Mouse (Mus musculus) adrenal gland, adult 8-10 months (tissue): ENCODE results near the gene Cers5. TPM values are rescaled to one million over a fixed set of nuclear protein-coding genes. Genes with fewer than 3 reads are reported as not detected.
"Not testable (repeated sequence)": the region's sequence is repeated elsewhere in the genome, so short reads cannot be mapped to it uniquely, and the experiment has no call there.

Experiments used
- DNase-seq: peaks from one replicate; pipeline ENCODE4 v3.0.0; 2022
- total RNA-seq, 4 experiments: library from RNA; stranded (reverse); gene quantifications; 2 replicates each; pipeline ENCODE4 v1.2.4; 2022

The Cers5 gene
- total RNA-seq, 4 experiments from 2014 or later, result 58.2 to 67.4 (median 59.8) TPM

DNA sequence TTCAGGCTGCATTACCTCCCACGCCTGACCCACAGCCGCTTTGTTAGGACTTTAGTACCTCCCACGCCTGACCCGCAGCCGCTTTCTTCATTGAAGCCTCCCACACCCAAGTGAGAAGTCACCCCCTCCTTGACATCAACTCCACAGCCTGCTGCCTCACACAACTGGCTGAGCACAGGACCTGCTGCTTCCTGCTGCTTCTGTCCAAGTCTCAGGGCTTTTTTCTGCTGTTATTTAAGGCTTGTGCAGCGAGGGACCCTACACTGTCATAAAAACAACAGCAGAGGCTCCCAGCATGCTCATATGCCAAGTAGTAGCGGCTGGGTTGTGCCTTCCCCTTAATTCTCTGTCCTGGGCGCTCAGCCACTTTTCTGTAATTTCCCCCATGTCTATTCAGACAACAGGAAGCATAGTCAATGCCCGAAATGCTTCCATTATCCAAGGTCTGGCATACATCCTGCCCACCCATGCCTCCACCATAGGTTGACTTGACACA lies 15.0 kb upstream of the Cers5 start:
- DNase-seq, result no peak

DNA sequence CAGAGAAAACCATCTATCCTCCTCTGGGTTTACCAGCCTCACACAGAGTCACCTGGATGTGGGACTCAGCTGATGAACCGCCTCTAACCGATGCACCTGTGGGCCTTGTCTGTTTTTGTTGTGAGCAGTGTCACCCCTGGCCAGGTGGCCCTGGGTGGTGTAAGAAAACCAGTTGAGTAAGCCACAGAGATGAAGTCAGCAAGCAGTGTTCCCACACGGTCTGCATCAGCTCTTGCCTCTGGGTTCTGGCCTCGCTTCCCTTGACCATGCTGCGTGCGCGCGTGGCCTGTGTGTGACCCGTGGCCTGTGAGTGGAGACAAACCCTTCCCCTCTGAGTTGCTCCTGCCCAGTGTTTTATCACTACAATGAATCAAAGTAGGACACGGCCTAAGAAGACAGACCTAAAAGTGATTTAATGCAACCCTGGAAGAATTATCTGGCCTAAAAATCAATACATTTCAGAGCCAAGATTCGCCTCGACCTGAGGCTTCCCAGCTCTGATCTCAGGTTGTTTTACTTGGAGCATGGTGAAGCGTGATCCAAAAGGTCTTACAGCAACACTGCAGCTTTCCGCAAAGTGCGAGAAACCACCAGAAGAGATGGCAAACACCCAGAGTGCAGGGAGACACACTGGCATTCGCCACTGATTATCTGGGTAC lies 6.1 kb upstream of the Cers5 start:
- no peak for DNase-seq

DNA sequence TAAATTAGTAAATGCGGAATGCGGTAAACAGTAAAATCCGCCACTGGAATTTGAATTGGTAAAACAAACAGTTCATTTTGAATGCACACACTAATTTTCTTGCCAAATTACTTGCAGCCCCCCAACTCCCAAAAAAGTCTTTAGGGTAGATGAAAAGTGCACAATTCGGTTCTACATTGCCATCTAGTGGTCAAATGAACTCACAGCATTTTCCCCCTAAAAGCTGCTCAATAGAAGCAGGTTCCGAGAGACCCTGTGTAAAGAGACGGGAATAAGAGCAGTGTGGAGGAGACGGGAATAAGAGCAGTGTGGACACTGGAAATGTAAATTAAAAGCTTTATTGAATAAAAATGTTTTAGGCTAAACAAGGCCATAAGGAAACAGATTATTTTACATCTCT lies 5.5 kb upstream of the Cers5 start:
- no peak for DNase-seq

DNA sequence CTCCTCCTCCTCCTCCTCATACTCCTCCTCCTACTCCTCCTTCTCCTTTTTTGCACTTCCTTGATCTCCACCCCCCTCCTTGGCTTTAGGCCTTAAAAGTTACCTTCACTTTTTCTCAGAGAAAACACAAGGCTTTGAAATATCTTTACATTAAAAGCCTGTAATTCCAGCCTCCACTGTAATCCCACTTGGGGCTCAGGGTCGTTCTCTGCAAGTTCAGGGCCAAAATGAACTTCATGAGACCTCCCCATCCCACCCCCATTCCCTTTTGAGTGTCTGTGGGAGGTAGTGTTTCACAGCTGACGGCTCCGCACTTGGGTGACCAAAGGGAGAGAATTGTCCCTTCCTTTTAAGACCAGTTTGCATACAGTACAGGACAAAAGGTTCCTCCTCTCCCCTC lies 240 bp upstream of the Cers5 start:
- no peak for DNase-seq

DNA sequence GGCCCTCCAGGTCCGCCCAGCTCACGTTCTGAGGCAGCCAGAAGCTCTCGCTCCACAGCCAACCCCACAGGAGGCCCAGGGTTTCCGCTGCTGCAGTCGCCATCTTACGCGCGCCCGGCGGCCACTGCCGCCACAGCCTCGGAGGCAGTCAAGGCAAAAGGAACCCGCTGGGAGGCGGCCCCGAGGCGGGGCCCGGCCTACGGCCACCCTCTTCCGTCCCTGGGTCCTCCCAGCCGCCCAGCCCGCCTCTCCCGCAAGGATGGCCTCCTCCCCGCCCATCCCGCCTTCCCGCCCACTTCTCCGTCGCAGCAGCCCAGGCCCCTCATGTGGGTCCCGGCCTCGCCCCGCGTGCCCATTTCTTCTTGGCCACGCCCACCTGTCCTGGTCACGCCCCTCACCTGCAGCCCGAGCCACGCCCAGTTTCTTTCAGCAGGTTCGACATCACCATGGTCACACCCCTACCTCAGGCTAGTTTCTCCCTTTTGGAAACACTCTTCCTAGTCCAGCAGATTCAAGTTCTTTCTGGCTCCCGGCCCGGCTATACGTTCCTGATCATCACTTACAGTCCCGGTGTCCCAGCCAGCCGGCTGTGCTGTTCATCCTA lies 306 bp downstream of the Cers5 start:
- DNase-seq, result peak; percentile 88

DNA sequence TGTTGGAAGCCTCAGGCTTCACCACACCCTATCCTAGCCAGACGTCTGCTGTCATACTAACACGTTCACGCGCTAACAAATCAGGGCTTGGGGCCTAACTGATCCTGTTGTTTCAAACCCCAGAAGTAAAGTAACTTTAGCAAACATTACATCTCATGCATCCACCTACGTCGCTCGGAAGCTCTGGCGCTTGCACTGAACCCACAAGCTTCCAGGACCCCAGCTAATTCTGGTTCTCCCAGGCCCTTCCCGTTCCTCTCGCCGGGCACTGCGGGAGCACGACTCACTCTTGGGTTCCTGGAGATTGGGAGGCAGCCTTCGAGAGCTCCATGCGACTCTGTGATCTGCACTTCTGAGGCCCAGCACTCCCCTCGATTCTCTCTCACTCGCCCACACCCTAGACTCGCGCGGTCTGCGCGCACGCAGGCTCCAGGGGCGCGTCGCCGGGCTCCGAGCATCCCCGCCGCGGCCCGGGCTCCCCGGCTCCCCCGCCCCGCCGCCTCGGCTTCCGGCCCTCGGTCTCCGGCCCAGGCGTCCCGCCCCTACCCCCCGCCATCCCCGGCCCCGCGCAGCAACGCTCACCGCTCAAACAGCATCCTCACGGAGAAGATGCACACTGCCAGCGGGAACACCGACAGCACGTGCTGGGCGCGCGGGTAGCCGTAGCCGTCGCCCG lies 946 bp downstream of the Cers5 start:
- no peak for DNase-seq

DNA sequence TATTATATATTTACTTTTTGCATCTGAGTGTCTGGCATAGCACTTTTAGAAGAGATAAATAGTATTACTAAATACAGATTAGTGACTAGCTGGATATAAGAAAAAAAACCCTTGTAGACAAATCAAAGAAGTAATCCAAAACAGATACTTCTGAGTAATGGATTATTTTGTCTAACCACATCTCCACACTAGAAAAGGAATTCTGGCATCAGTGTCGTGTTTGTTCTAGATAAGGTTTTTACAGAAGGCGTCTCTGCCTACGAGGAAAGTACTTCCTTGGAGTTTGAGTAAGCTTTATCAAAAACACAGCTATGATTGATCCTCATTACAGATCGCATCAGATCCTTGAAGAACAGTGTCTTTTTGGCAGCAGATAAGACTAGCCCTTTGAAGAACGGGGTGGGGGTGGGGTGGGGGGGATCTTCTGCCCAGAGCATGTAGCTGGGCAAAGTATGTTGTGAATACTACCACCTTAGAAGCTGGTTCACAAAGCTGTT lies 1.6 kb downstream of the Cers5 start:
- DNase-seq, result no peak

DNA sequence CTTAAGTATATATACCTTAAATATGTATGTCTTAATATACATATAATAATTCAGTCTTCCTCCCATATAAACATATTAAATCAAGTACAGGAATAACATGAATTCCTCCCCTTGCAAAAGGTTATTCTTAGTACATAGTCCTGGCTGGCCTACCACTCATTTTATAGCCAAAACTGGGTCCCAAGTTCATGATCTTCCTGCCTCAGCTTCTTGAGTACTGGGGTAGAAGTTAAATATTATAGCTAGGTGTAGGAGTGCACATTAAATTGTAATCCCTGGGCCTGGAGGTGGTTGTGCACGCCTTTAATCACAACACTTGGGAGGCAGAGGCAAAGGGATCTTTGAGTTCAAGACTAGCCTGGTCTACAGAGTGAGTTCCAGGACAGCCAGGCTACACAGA lies 3.9 kb downstream of the Cers5 start:
- DNase-seq, result no peak

DNA sequence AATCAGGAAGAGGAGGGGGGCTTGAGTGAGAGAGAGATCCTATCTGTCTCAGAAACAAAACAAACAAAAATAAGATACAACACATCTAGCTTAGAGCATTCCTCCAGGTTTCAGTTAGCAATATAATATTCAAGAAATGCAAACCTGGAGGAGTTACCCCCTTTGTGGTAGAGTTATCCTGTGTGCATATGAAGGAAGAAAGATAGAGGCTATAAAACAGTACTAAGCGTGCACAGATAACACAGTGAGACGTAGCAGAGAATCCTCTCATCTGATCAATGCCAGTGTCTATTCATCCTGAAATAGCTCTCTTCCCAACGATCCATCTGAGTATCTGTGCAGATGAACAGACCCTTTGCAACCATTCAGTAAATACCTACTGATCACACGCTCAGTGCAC lies 5.2 kb downstream of the Cers5 start:
- no peak for DNase-seq

DNA sequence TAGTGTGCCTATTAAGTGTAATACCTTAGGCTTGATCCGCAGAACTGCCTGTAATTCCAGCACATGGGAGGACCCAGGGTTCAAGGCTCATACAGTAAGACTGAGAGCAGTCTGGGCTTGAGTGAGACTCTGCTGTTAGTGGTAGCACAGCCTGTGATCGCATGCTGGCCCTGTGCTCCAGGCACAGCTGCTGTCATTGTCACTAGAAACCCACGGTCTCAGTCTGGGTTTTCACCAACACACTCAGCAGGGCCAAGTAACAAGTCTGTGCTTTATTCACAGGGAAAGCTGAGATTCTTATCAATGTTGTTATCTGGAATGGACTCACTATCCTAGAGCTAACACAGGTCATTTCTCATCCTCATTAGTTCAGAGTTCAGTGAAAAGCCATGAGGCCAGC lies 18.5 kb downstream of the Cers5 start:
- DNase-seq, result no peak

DNA sequence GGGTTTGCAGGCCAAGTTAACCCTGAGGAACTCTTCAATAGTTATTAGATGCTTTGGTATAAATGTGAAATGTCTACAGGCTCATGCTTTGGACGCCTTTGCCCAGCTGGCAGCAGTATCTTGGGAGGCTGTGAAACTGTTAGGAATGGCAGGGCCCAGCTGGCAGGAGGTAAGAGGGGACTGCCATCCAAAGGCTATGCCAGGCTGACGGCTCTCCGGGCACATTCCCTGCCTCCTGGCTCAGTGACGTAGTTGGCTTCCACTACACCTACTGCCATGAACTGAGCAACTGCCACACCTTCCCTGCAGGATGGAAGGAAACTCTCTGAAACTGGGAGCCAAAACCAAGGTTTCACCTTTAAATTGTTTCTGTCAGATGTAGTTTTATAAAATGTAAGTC lies 32.5 kb downstream of the Cers5 start:
- DNase-seq, result no peak

DNA sequence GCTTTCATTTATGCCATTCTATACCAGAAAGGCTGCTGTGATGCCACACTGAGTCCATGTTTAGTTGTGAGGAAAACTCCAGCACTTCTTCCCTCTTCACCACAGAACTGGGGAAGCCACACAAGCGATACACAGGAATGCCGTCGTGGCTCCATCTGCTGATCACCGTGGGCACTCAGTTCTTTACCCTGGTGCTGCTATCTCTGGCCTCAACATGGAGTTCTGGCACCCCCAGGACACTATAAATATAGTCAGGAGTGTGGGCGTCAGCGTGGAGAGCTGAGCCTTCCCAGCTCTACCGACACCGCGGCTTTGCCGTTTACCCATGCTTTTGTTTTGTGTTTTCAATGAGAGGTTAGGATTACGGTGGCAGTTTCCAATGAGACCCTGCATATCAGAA lies 36.0 kb downstream of the Cers5 start:
- DNase-seq, result no peak

DNA sequence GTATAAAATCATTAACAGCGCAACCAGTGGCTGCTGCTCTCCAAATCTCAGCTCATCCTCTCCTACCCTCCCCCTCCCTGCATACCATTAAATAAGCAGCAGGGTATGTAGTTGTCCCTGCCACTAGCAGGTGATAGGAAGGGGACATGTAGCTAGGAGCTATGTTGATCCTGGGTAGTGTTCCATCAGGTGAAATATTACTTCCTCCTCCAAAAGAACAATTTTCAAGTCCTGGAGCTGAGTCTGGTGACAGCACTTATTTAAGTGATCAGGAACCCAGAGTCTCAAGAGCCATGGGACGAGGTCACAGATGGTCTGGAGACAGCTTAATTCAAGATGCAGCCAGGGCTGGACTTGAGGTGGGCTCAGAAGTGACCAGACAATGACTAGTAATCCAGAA lies 37.1 kb downstream of the Cers5 start:
- DNase-seq, result peak; percentile 100

DNA sequence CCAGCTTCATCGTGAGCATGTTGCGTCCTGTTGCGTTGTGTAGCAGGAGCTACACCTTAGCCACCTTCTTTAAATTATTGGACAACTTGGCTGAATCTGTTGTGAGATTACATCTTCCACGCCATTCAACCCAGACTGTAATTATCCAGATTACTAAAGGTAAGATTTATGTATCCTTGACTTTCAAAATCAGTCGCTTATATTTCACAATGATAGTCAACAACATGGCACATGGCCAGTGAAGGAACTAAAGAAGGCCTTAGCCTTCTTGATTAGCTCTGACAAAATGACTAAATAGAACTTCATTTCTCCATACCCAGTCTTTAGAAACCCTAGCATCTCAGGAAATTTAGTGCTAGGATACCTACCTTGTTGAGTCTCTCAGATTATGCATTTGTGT lies 39.5 kb downstream of the Cers5 start:
- no peak for DNase-seq

DNA sequence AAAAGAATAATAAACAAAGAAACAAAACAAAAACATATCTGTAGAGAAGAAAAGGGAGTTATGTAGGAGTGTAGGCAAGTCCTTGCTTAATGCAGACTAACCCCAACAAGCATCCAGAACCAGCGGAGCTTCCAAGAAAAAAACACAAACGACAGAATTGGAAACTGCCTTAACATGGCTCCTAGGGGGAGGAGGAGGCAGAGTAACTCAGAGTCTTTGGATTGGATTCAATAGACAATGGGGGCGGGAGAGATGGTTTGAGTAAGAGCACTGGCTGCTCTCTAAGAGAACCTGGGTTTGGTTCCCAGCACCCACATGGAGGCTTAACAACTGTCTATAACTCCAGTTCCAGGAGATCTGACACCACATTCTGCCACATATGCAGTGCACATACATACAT lies 41.0 kb downstream of the Cers5 start:
- no peak for DNase-seq

DNA sequence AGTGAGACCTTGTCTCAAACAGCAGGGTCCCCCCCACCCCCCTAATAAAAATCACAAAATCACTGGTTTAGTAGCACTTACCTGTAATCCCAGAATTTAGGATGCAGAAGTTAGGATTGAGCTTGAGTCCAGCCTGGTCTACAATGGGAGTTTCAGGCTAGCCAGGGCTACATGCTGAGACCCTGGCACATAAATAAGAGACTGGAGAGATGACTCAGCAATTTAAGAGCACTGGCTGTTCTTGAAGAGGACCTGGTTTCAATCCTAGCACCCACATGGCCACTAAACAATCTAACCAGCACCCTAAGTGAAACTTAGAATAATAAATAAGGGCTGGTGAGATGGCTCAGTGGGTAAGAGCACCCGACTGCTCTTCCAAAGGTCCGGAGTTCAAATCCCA lies 41.5 kb downstream of the Cers5 start:
- no peak for DNase-seq

DNA sequence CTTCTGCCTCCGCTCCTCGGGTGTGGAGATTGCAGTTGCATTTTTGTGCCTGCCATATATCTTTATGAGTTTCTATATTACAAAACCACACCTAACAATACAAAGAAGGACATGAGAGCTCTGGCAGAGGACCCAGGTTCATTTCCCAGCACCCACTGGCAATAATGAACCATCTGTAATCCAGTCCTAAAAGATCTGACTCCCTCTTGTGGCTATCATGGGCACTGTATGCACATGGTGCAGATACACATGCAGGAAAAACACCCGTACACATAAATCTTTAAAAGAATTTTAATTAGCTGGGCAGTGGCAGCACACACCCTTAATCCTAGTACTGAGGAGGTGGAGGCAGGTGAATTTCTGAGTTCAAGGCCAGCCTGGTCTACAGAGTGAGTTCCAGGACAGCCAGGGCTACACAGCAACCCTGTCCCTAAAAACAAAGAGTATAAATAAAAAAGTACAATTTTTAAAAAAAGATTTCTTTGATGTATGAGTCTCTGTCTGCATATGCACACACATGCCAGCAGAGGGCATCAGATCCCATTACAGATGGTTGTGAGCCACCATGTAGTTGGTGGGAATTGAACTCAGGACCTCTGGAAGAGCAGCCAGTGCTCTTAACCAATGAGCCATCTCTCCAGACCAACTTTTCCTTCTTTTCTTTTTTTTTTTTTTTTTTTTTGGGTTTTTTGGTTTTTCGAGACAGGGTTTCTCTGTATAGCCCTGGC lies 43.5 kb downstream of the Cers5 start:
- no peak for DNase-seq

DNA sequence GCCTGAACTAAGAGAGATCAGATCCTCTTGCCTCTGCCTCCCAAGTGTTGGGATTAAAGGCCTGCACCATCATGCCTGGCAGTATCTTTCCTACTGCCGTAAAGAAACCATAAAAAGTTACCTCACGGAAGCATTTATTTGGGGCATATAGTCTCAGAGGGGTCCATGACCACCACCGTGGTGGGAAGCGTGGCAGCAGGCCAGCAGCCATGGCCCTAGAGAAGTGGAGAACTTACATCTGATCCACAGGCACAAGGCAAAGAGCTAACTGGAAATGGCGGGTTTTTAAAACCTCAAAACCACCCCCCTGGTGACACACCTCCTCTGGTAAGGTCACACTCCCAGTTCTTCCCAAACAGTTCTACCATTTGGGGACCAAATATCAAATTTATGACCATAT lies 44.5 kb downstream of the Cers5 start:
- no peak for DNase-seq

DNA sequence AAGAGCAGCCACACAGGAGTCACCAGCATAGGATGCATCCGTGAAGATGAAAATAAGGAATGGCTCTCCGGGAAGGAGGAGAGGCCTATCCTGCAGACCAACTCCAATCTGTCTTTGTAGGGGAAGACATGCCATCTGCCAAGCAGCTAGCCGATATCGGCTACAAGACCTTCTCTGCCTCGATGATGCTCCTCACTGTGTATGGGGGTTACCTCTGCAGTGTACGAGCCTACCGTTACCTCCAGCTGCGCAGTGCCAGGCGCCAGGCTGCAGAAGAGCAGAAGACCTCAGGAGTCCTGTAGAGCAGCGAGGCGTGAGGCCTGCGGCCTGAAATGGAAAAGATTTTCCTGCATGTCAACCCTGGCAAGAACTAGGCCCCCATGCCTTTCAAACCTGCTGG lies 45.2 kb downstream of the Cers5 start:
- DNase-seq, result no peak

DNA sequence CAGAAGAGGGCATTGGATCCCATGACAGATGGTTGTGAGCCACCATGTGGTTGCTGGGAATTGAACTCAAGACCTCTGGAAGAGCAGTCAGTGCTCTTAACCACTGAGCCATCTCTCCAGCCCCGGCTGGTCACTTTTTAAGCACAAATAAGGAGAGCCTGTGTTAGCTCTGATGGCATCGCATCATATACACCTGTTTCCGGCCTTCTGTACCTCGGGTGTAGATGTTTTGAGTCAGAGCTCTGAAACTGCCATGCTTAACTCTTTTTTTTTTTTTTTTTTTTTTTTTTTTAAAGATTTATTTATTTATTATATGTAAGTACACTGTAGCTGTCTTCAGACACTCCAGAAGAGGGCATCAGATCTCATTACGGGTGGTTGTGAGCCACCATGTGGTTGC lies 45.6 kb downstream of the Cers5 start:
- not testable (repeated sequence) for DNase-seq

DNA sequence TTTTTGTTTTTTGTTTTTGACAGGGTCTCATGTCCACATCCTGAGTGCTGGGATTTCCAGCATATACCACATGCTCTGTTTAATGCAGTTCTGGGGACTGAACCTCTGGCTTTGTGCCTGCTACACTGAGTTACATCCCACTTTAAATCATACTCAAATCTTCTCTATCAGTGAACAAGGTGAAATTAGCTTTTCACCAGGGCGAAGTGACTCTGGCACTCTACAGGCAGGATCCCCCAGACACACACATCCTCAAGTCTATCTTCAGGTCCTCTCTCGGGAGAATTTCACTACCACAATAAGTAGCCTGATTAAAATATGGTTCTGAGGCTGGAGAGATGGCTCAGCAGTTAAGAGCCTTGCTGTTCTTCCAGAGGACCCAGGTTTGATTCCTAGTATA lies 46.1 kb downstream of the Cers5 start:
- no peak for DNase-seq

DNA sequence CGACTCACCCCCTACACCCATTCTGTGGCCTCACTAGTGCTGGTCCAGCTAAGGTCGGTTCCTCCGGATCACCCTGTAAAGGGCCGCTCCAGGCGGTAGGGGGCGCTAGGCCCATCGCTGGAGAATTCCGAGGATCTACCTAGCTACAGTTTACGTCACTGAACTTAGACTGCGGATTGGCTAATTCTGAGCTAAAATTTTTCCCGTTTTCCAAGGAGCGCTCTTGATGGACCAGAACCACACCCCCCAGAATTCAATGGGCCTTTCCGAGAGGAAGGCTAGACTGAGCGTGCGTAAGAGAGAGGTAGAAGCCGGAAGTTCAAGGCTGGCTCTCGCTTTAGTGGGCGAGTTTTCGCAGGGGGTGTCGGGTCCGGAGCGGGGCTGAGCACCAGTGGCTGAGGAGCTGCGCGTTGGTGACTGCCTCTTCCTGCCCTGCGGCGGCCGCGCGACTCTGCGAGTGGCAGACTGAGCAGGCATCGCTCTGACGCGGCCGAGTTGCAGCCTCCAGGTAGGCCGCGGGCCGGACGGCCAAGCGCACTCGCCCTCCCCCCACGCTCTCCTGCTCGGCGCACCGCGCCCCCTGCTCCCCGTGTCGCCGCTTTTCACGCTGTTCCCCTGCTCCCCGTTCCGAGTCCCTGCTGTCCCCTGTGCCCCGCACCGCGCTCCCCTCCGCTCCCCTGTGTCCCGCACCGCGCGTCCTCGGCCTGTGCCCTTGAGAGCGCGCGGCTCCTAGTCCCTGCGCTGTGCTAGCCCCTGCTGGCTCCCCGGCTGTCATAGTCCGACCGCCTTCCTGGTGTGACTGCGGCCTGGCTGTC lies 47.1 kb downstream of the Cers5 start, which contains the start of gene Cox14:
Cox14 (plus strand) TSS at position 278 of the 815 bp plus-strand sequence.
- peak; percentile 96 for DNase-seq
